Mouse (Mus musculus): Measurements from ENCODE around the gene Lag3. TPM values are rescaled to one million over a fixed set of nuclear protein-coding genes. Genes with fewer than 3 reads are reported as not detected.

Gene Lag3
- polyA plus RNA-seq, 1 experiment from 2014 or later = 3.1 TPM

- Histone ChIP-seq H3K9me3 (no peaks in the 10 kb centered on the region), H3K4me3 (peak overlapping the region; percentile 83), H3K4me1 (replicated peaks) (peaks cover 79% of the 10 kb centered on the region), H3K27me3 (no peaks in the 10 kb centered on the region), H3K9ac (peak overlapping the region; percentile 84), H3K27ac (replicated peaks) (peak overlapping the region; percentile 98), H3K4me2 (peak overlapping the region; percentile 80), H3K36me3 (no peaks in the 10 kb centered on the region)
- peak; percentile 1; the same call in 1 of the 2 replicates for ATAC-seq (ENCODE audit: low FRiP score, low read depth)
- 9% methylated on average over 8 of the region's 8 CpGs for WGBS
These were observed 48.9 kb downstream of the Lag3 start for GRCm38 (mm10) chr6:124862406-124863124.

- H3K4me2 ChIP-seq = peak overlapping the region; percentile 80
- 40% methylated on average over 3 of the region's 3 CpGs for WGBS
- peaks cover 79% of the 10 kb centered on the region for H3K4me1 ChIP-seq (replicated peaks)
- peak overlapping the region; percentile 98 for H3K27ac ChIP-seq (replicated peaks)
- H3K9ac ChIP-seq = peak overlapping the region; percentile 84
- no peaks in the 10 kb centered on the region for H3K36me3 ChIP-seq
- H3K9me3 ChIP-seq = no peaks in the 10 kb centered on the region
- peak overlapping the region; percentile 83 for H3K4me3 ChIP-seq
- H3K27me3 ChIP-seq = no peaks in the 10 kb centered on the region
- no peak for ATAC-seq (ENCODE audit: low FRiP score, low read depth)
These were observed 49.7 kb downstream of the Lag3 start for GRCm38 (mm10) chr6:124861802-124862201.

GRCm38 (mm10) chr6:124861266-124861665 is 50.2 kb downstream of the Lag3 start:
- H3K27me3 ChIP-seq = no peaks in the 10 kb centered on the region
- 76% methylated on average over 19 of the region's 19 CpGs for whole genome bisulfite sequencing
- H3K4me1 ChIP-seq (replicated peaks) = peaks cover 82% of the 10 kb centered on the region
- ATAC-seq (ENCODE audit: low FRiP score, low read depth) = no peak
- peak overlapping the region; percentile 80 for H3K4me2 ChIP-seq
- H3K36me3 ChIP-seq = no peaks in the 10 kb centered on the region
- peak overlapping the region; percentile 74; the same call in 1 of the 2 replicates for H3K27ac ChIP-seq (replicated peaks)
- no peaks in the 10 kb centered on the region for H3K9me3 ChIP-seq
- peak overlapping the region; percentile 83 for H3K4me3 ChIP-seq
- H3K9ac ChIP-seq = 0 out of 2 replicates have a peak overlapping the region, but pooled peaks have one; percentile 84

GRCm38 (mm10) chr6:124860511-124860910 is 51.0 kb downstream of the Lag3 start:
- Histone ChIP-seq H3K9ac (peak overlapping the region; percentile 45; the same call in 1 of the 2 replicates), H3K27ac (replicated peaks) (peak overlapping the region; percentile 74; the same call in 1 of the 2 replicates), H3K4me2 (peak overlapping the region; percentile 80), H3K27me3 (no peaks in the 10 kb centered on the region), H3K9me3 (no peaks in the 10 kb centered on the region), H3K4me3 (no peak overlapping the region), H3K36me3 (no peaks in the 10 kb centered on the region), H3K4me1 (replicated peaks) (peaks cover 82% of the 10 kb centered on the region)
- ATAC-seq (ENCODE audit: low FRiP score, low read depth) = no peak
- 71% methylated on average over 9 of the region's 9 CpGs for WGBS

GRCm38 (mm10) chr6:124859725-124860124 is 51.8 kb downstream of the Lag3 start:
- H3K9ac ChIP-seq = peak overlapping the region; percentile 45
- peaks cover 82% of the 10 kb centered on the region for H3K4me1 ChIP-seq (replicated peaks)
- WGBS = 6% methylated on average over 12 of the region's 12 CpGs
- H3K9me3 ChIP-seq = no peaks in the 10 kb centered on the region
- H3K4me3 ChIP-seq = peak overlapping the region; percentile 5; the same call in 1 of the 2 replicates
- H3K27ac ChIP-seq (replicated peaks) = peak overlapping the region; percentile 74
- H3K4me2 ChIP-seq = peak overlapping the region; percentile 80
- no peaks in the 10 kb centered on the region for H3K36me3 ChIP-seq
- ATAC-seq (ENCODE audit: low FRiP score, low read depth) = no peak
- no peaks in the 10 kb centered on the region for H3K27me3 ChIP-seq

- 75% methylated on average over 28 of the region's 28 CpGs for WGBS
- Histone ChIP-seq H3K4me3 (no peak overlapping the region), H3K36me3 (no peaks in the 10 kb centered on the region; the same call in 1 of the 2 replicates), H3K4me1 (replicated peaks) (peaks cover 79% of the 10 kb centered on the region), H3K4me2 (peak overlapping the region; percentile 89), H3K27ac (replicated peaks) (peak overlapping the region; percentile 97), H3K27me3 (no peaks in the 10 kb centered on the region), H3K9ac (no peak overlapping the region; the same call in 1 of the 2 replicates), H3K9me3 (no peaks in the 10 kb centered on the region)
- ATAC-seq (ENCODE audit: low FRiP score, low read depth) = no peak
These were observed 52.8 kb downstream of the Lag3 start for GRCm38 (mm10) chr6:124858561-124859318.

GRCm38 (mm10) chr6:124857840-124858530 is 53.5 kb downstream of the Lag3 start:
- Histone ChIP-seq H3K4me2 (peak overlapping the region; percentile 89), H3K4me1 (replicated peaks) (peaks cover 76% of the 10 kb centered on the region), H3K27me3 (no peaks in the 10 kb centered on the region), H3K4me3 (peak overlapping the region; percentile 65), H3K9me3 (no peaks in the 10 kb centered on the region), H3K9ac (peak overlapping the region; percentile 91), H3K27ac (replicated peaks) (peak overlapping the region; percentile 97), H3K36me3 (peaks cover 4% of the 10 kb centered on the region)
- no peak for ATAC-seq (ENCODE audit: low FRiP score, low read depth)
- 19% methylated on average over 26 of the region's 26 CpGs for WGBS

GRCm38 (mm10) chr6:124856916-124857839 is 54.3 kb downstream of the Lag3 start, which contains the start of gene P3h3:
Gene P3h3, minus strand, starts transcription at chr6:124857752.
- WGBS = under 1% methylated on average over 74 of the region's 86 CpGs
- peak; percentile 88 for ATAC-seq (ENCODE audit: low FRiP score, low read depth)
- H3K4me1 ChIP-seq (replicated peaks) = peaks cover 67% of the 10 kb centered on the region

GRCm38 (mm10) chr6:124856321-124856720 is 55.2 kb downstream of the Lag3 start:
- ATAC-seq (ENCODE audit: low FRiP score, low read depth) = peak; percentile 82
- Histone ChIP-seq H3K4me1 (replicated peaks) (peaks cover 59% of the 10 kb centered on the region), H3K9me3 (no peaks in the 10 kb centered on the region), H3K36me3 (peaks cover 7% of the 10 kb centered on the region), H3K27ac (replicated peaks) (peak overlapping the region; percentile 97), H3K4me3 (peak overlapping the region; percentile 65), H3K27me3 (no peaks in the 10 kb centered on the region), H3K4me2 (peak overlapping the region; percentile 89), H3K9ac (peak overlapping the region; percentile 91)
- 6% methylated on average over 14 of the region's 14 CpGs for WGBS

More at GRCm38 (mm10) chr6:124856916-124857839, 54.3 kb downstream of the Lag3 start, which contains the start of gene P3h3:
- Histone ChIP-seq H3K9me3 (no peaks in the 10 kb centered on the region), H3K27me3 (no peaks in the 10 kb centered on the region), H3K4me3 (peak within 1 kb of the TSS; percentile 65), H3K4me2 (peak within 1 kb of the TSS; percentile 89), H3K9ac (peak within 1 kb of the TSS; percentile 91), H3K36me3 (peaks cover 7% of the 10 kb centered on the region), H3K27ac (replicated peaks) (peak within 1 kb of the TSS; percentile 97)

- 74% methylated on average over 12 of the region's 12 CpGs for WGBS
- H3K9ac ChIP-seq = no peak overlapping the region
- peaks cover 7% of the 10 kb centered on the region for H3K36me3 ChIP-seq
- no peaks in the 10 kb centered on the region for H3K27me3 ChIP-seq
- no peak for ATAC-seq (ENCODE audit: low FRiP score, low read depth)
- H3K4me3 ChIP-seq = no peak overlapping the region
- peaks cover 42% of the 10 kb centered on the region for H3K4me1 ChIP-seq (replicated peaks)
- no peaks in the 10 kb centered on the region for H3K9me3 ChIP-seq
- no peak overlapping the region for H3K4me2 ChIP-seq
- H3K27ac ChIP-seq (replicated peaks) = no peak overlapping the region; the same call in 1 of the 2 replicates
These were observed 56.9 kb downstream of the Lag3 start for GRCm38 (mm10) chr6:124854647-124855046.

Measured in hindbrain, embryonic 15.5 days (tissue).